Mouse (Mus musculus): ENCODE results near the gene Atraid. TPM values are rescaled to one million over a fixed set of nuclear protein-coding genes. Genes with fewer than 3 reads are reported as not detected.
A peak's percentile ranks its signal among the peaks of the same experiment; 100 is the strongest.

Gene Atraid
- total RNA-seq, 1 experiment, result 53.7 TPM

DNA sequence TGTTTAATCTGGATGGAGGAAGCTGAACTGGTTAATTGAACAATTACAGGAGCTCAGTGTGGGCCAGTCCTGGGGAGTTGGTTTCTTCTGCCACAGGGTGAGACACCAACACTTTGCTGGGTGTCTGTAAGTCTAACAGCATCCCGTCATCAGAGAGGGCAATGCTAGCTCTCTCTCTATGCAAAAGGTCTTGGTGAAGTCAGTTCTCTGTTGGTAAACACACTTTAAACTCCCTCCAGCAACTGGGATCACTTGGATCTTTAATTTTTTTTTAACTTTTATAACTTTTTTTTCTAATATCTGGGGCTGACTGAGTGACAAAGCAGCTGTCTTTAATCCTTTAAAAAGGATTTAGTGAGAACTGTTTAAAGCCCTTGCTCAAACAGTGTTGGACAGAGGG lies 25.4 kb upstream of the Atraid start:
- Histone ChIP-seq H3K4me1 (ENCODE audit: control insufficient read depth in 2 of 2, insufficient read depth in 2 of 2, low read length in 2 of 2, poor library complexity in 1 of 2) (peaks cover 0 to 8% of the 10 kb centered on the region in 2 experiments; a peak in 2 of 4 replicates), H3K27ac (ENCODE audit: insufficient read depth, low read depth, low read length, poor library complexity, severe bottlenecking) (no peak overlapping the region), H3K4me3 (ENCODE audit: insufficient read depth in 1 of 2, low read depth in 1 of 2, low read length in 2 of 2, poor library complexity in 1 of 2, severe bottlenecking in 1 of 2) (no peak overlapping the region), H3K9me3 (ENCODE audit: control insufficient read depth, insufficient read depth, low read depth, low read length) (no peaks in the 10 kb centered on the region), H3K9ac (ENCODE audit: insufficient read depth, low read depth, low read length, poor library complexity, severe bottlenecking) (no peak overlapping the region), H3K36me3 (ENCODE audit: control insufficient read depth, insufficient read depth, low read length, poor library complexity, severe bottlenecking) (no peaks in the 10 kb centered on the region)
- no peak for DNase-seq (ENCODE audit: low read depth, low spot score)
- TF ChIP-seq MAFK (IDR thresholded peaks at IDR 0.05; ENCODE audit: insufficient read depth, low read depth, low read length), result no peak
- no peak for TF ChIP-seq CHD2 (IDR thresholded peaks at IDR 0.05; ENCODE audit: low read depth, low read length)
- TF ChIP-seq ZNF384 (IDR thresholded peaks at IDR 0.05; ENCODE audit: low read depth, low read length), result no peak
- no peak for TF ChIP-seq ZC3H11A (IDR thresholded peaks at IDR 0.05; ENCODE audit: borderline replicate concordance, low read depth, low read length)
- no peak for TF ChIP-seq HCFC1 (IDR thresholded peaks at IDR 0.05; ENCODE audit: borderline replicate concordance, insufficient read depth, low read length)
- in situ Hi-C loops (cut with MboI; ENCODE audit: low sequenced_read_pairs in 2 of 2, unreplicated experiment in 2 of 2), result no loop called here

- TF ChIP-seq ZNF384 (IDR thresholded peaks at IDR 0.05; ENCODE audit: low read depth, low read length) (0 out of 2 replicates have a peak, but pooled peaks have one; percentile 47), HCFC1 (IDR thresholded peaks at IDR 0.05; ENCODE audit: borderline replicate concordance, insufficient read depth, low read length) (no peak)
- DNase-seq (ENCODE audit: low read depth, low spot score), result peak; percentile 25
- no peak overlapping the region for H3K27ac ChIP-seq (ENCODE audit: insufficient read depth, low read depth, low read length, poor library complexity, severe bottlenecking)
- no peak overlapping the region for H3K9ac ChIP-seq (ENCODE audit: insufficient read depth, low read depth, low read length, poor library complexity, severe bottlenecking)
- H3K4me1 ChIP-seq (ENCODE audit: control insufficient read depth in 2 of 2, insufficient read depth in 2 of 2, low read length in 2 of 2, poor library complexity in 1 of 2), result peaks cover 0 to 9% of the 10 kb centered on the region in 2 experiments; a peak in 2 of 4 replicates
- in situ Hi-C loops (cut with MboI; ENCODE audit: low sequenced_read_pairs in 2 of 2, unreplicated experiment in 2 of 2), result no loop called here
- H3K9me3 ChIP-seq (ENCODE audit: control insufficient read depth, insufficient read depth, low read depth, low read length), result no peaks in the 10 kb centered on the region
- no peak overlapping the region for H3K4me3 ChIP-seq (ENCODE audit: insufficient read depth in 1 of 2, low read depth in 1 of 2, low read length in 2 of 2, poor library complexity in 1 of 2, severe bottlenecking in 1 of 2)
- no peaks in the 10 kb centered on the region for H3K36me3 ChIP-seq (ENCODE audit: control insufficient read depth, insufficient read depth, low read length, poor library complexity, severe bottlenecking)
These were observed 24.9 kb upstream of the Atraid start for GRCm38 (mm10) chr5:31023254-31023653.

DNA sequence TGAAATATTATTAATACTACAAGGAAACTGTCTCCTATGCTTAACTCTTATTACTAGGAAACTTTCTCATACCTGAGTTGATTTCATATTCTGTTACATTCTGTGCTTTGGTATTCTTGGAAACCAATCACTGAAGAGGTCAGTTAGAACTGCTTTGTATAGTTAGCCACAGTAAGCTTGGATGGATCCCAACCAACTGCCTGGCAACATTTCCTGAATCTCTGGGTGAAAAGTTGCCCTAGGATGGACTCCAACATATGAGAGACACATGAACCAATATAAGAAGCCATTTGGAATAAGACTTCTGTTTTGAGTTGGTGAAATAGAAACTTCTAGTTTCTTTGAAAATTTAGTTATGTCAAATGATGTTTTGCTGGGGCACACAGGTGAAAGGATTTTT lies 23.5 kb upstream of the Atraid start:
- TF ChIP-seq CHD2 (IDR thresholded peaks at IDR 0.05; ENCODE audit: low read depth, low read length) (no peak), ZNF384 (IDR thresholded peaks at IDR 0.05; ENCODE audit: low read depth, low read length) (no peak), ZC3H11A (IDR thresholded peaks at IDR 0.05; ENCODE audit: borderline replicate concordance, low read depth, low read length) (no peak), HCFC1 (IDR thresholded peaks at IDR 0.05; ENCODE audit: borderline replicate concordance, insufficient read depth, low read length) (no peak), MAFK (IDR thresholded peaks at IDR 0.05; ENCODE audit: insufficient read depth, low read depth, low read length) (no peak)
- peaks cover 0 to 10% of the 10 kb centered on the region in 2 experiments; a peak in 2 of 4 replicates for H3K4me1 ChIP-seq (ENCODE audit: control insufficient read depth in 2 of 2, insufficient read depth in 2 of 2, low read length in 2 of 2, poor library complexity in 1 of 2)
- H3K9ac ChIP-seq (ENCODE audit: insufficient read depth, low read depth, low read length, poor library complexity, severe bottlenecking), result no peak overlapping the region
- H3K36me3 ChIP-seq (ENCODE audit: control insufficient read depth, insufficient read depth, low read length, poor library complexity, severe bottlenecking), result no peaks in the 10 kb centered on the region
- no peak overlapping the region for H3K4me3 ChIP-seq (ENCODE audit: insufficient read depth in 1 of 2, low read depth in 1 of 2, low read length in 2 of 2, poor library complexity in 1 of 2, severe bottlenecking in 1 of 2)
- no peaks in the 10 kb centered on the region for H3K9me3 ChIP-seq (ENCODE audit: control insufficient read depth, insufficient read depth, low read depth, low read length)
- in situ Hi-C loops (cut with MboI; ENCODE audit: low sequenced_read_pairs in 2 of 2, unreplicated experiment in 2 of 2), result no loop called here
- no peak for DNase-seq (ENCODE audit: low read depth, low spot score)
- H3K27ac ChIP-seq (ENCODE audit: insufficient read depth, low read depth, low read length, poor library complexity, severe bottlenecking), result no peak overlapping the region

- in situ Hi-C loops (cut with MboI; ENCODE audit: low sequenced_read_pairs in 2 of 2, unreplicated experiment in 2 of 2), result no loop called here
- DNase-seq (ENCODE audit: low read depth, low spot score), result no peak
- Histone ChIP-seq H3K4me1 (ENCODE audit: control insufficient read depth in 2 of 2, insufficient read depth in 2 of 2, low read length in 2 of 2, poor library complexity in 1 of 2) (peaks cover 0 to 4% of the 10 kb centered on the region in 2 experiments; a peak in 3 of 4 replicates), H3K9ac (ENCODE audit: insufficient read depth, low read depth, low read length, poor library complexity, severe bottlenecking) (no peak overlapping the region), H3K27ac (ENCODE audit: insufficient read depth, low read depth, low read length, poor library complexity, severe bottlenecking) (no peak overlapping the region), H3K36me3 (ENCODE audit: control insufficient read depth, insufficient read depth, low read length, poor library complexity, severe bottlenecking) (no peaks in the 10 kb centered on the region), H3K9me3 (ENCODE audit: control insufficient read depth, insufficient read depth, low read depth, low read length) (no peaks in the 10 kb centered on the region), H3K4me3 (ENCODE audit: insufficient read depth in 1 of 2, low read depth in 1 of 2, low read length in 2 of 2, poor library complexity in 1 of 2, severe bottlenecking in 1 of 2) (no peak overlapping the region)
- no peak for TF ChIP-seq ZNF384 (IDR thresholded peaks at IDR 0.05; ENCODE audit: low read depth, low read length)
- TF ChIP-seq CHD2 (IDR thresholded peaks at IDR 0.05; ENCODE audit: low read depth, low read length), result no peak
- TF ChIP-seq MAFK (IDR thresholded peaks at IDR 0.05; ENCODE audit: insufficient read depth, low read depth, low read length), result no peak
- TF ChIP-seq ZC3H11A (IDR thresholded peaks at IDR 0.05; ENCODE audit: borderline replicate concordance, low read depth, low read length), result no peak
- TF ChIP-seq HCFC1 (IDR thresholded peaks at IDR 0.05; ENCODE audit: borderline replicate concordance, insufficient read depth, low read length), result no peak
These were observed 17.2 kb upstream of the Atraid start for GRCm38 (mm10) chr5:31030926-31031325.

GRCm38 (mm10) chr5:31031508-31031907 lies 16.6 kb upstream of the Atraid start:
- no peak for TF ChIP-seq MAFK (IDR thresholded peaks at IDR 0.05; ENCODE audit: insufficient read depth, low read depth, low read length)
- TF ChIP-seq CHD2 (IDR thresholded peaks at IDR 0.05; ENCODE audit: low read depth, low read length), result no peak
- no peak for TF ChIP-seq ZC3H11A (IDR thresholded peaks at IDR 0.05; ENCODE audit: borderline replicate concordance, low read depth, low read length)
- TF ChIP-seq HCFC1 (IDR thresholded peaks at IDR 0.05; ENCODE audit: borderline replicate concordance, insufficient read depth, low read length), result no peak
- no peak for TF ChIP-seq ZNF384 (IDR thresholded peaks at IDR 0.05; ENCODE audit: low read depth, low read length)
- Histone ChIP-seq H3K36me3 (ENCODE audit: control insufficient read depth, insufficient read depth, low read length, poor library complexity, severe bottlenecking) (no peaks in the 10 kb centered on the region; the same call in 1 of the 2 replicates), H3K27ac (ENCODE audit: insufficient read depth, low read depth, low read length, poor library complexity, severe bottlenecking) (no peak overlapping the region), H3K9me3 (ENCODE audit: control insufficient read depth, insufficient read depth, low read depth, low read length) (no peaks in the 10 kb centered on the region), H3K4me3 (ENCODE audit: insufficient read depth in 1 of 2, low read depth in 1 of 2, low read length in 2 of 2, poor library complexity in 1 of 2, severe bottlenecking in 1 of 2) (no peak overlapping the region), H3K9ac (ENCODE audit: insufficient read depth, low read depth, low read length, poor library complexity, severe bottlenecking) (no peak overlapping the region), H3K4me1 (ENCODE audit: control insufficient read depth in 2 of 2, insufficient read depth in 2 of 2, low read length in 2 of 2, poor library complexity in 1 of 2) (peaks cover 0 to 4% of the 10 kb centered on the region in 2 experiments; a peak in 3 of 4 replicates)
- no peak for DNase-seq (ENCODE audit: low read depth, low spot score)
- in situ Hi-C loops (cut with MboI; ENCODE audit: low sequenced_read_pairs in 2 of 2, unreplicated experiment in 2 of 2), result no loop called here
